Mouse (Mus musculus): ENCODE data around the gene Rap1a. TPM values are rescaled to one million over a fixed set of nuclear protein-coding genes. Genes with fewer than 3 reads are reported as not detected.

Gene Rap1a
- polyA plus RNA-seq, 1 experiment from 2014 or later, result 98.9 TPM

GRCm38 (mm10) chr3:105710246-105710645 lies 90.9 kb downstream of the Rap1a start:
- Histone ChIP-seq H3K27ac (ENCODE audit: low read length) (no peak overlapping the region), H3K4me3 (ENCODE audit: low read depth, low read length) (no peak overlapping the region), H3K9ac (ENCODE audit: low read depth, low read length) (no peak overlapping the region), H3K4me2 (ENCODE audit: low read depth, low read length) (no peak overlapping the region), H3K36me3 (ENCODE audit: control insufficient read depth, insufficient read depth) (no peaks in the 10 kb centered on the region), H3K27me3 (ENCODE audit: control insufficient read depth, insufficient read depth, low read depth, low read length) (peaks cover 15% of the 10 kb centered on the region), H3K9me3 (replicated peaks; ENCODE audit: control insufficient read depth, low read length) (no peaks in the 10 kb centered on the region), H3K4me1 (ENCODE audit: control insufficient read depth, low read depth, low read length) (peaks cover 2% of the 10 kb centered on the region)
- no peak for ATAC-seq (ENCODE audit: low read depth)
- 70% methylated on average over 6 of the region's 6 CpGs for WGBS (ENCODE audit: insufficient replicate concordance)

GRCm38 (mm10) chr3:105707590-105707989 lies 93.5 kb downstream of the Rap1a start:
- peaks cover 25% of the 10 kb centered on the region for H3K4me1 ChIP-seq (ENCODE audit: control insufficient read depth, low read depth, low read length)
- H3K9ac ChIP-seq (ENCODE audit: low read depth, low read length), result no peak overlapping the region
- H3K4me3 ChIP-seq (ENCODE audit: low read depth, low read length), result no peak overlapping the region
- no peak overlapping the region for H3K4me2 ChIP-seq (ENCODE audit: low read depth, low read length)
- no peak for ATAC-seq (ENCODE audit: low read depth)
- peaks cover 18% of the 10 kb centered on the region for H3K27me3 ChIP-seq (ENCODE audit: control insufficient read depth, insufficient read depth, low read depth, low read length)
- 61% methylated on average over 7 of the region's 7 CpGs for WGBS (ENCODE audit: insufficient replicate concordance)
- H3K9me3 ChIP-seq (replicated peaks; ENCODE audit: control insufficient read depth, low read length), result no peaks in the 10 kb centered on the region
- no peak overlapping the region for H3K27ac ChIP-seq (ENCODE audit: low read length)
- H3K36me3 ChIP-seq (ENCODE audit: control insufficient read depth, insufficient read depth), result no peaks in the 10 kb centered on the region

GRCm38 (mm10) chr3:105706366-105707020 lies 94.6 kb downstream of the Rap1a start:
- Histone ChIP-seq H3K27ac (ENCODE audit: low read length) (no peak overlapping the region), H3K9ac (ENCODE audit: low read depth, low read length) (no peak overlapping the region), H3K36me3 (ENCODE audit: control insufficient read depth, insufficient read depth) (no peaks in the 10 kb centered on the region), H3K4me2 (ENCODE audit: low read depth, low read length) (no peak overlapping the region), H3K27me3 (ENCODE audit: control insufficient read depth, insufficient read depth, low read depth, low read length) (peaks cover 18% of the 10 kb centered on the region), H3K4me1 (ENCODE audit: control insufficient read depth, low read depth, low read length) (peaks cover 29% of the 10 kb centered on the region), H3K9me3 (replicated peaks; ENCODE audit: control insufficient read depth, low read length) (no peaks in the 10 kb centered on the region), H3K4me3 (ENCODE audit: low read depth, low read length) (no peak overlapping the region)
- ATAC-seq (ENCODE audit: low read depth), result no peak
- 44% methylated on average over 4 of the region's 4 CpGs for WGBS (ENCODE audit: insufficient replicate concordance)

- Histone ChIP-seq H3K4me2 (ENCODE audit: low read depth, low read length) (peak overlapping the region; percentile 97), H3K9me3 (replicated peaks; ENCODE audit: control insufficient read depth, low read length) (no peaks in the 10 kb centered on the region), H3K36me3 (ENCODE audit: control insufficient read depth, insufficient read depth) (no peaks in the 10 kb centered on the region), H3K4me1 (ENCODE audit: control insufficient read depth, low read depth, low read length) (peaks cover 35% of the 10 kb centered on the region), H3K27me3 (ENCODE audit: control insufficient read depth, insufficient read depth, low read depth, low read length) (peaks cover 18% of the 10 kb centered on the region), H3K4me3 (ENCODE audit: low read depth, low read length) (peak overlapping the region; percentile 63), H3K9ac (ENCODE audit: low read depth, low read length) (no peak overlapping the region), H3K27ac (ENCODE audit: low read length) (no peak overlapping the region)
- ATAC-seq (ENCODE audit: low read depth), result no peak
- 38% methylated on average over 3 of the region's 3 CpGs for WGBS (ENCODE audit: insufficient replicate concordance)
These were observed 95.6 kb downstream of the Rap1a start for GRCm38 (mm10) chr3:105705561-105705960.

- peak overlapping the region; percentile 58 for H3K9ac ChIP-seq (ENCODE audit: low read depth, low read length)
- under 1% methylated on average over 28 of the region's 28 CpGs for WGBS (ENCODE audit: insufficient replicate concordance)
- H3K9me3 ChIP-seq (replicated peaks; ENCODE audit: control insufficient read depth, low read length), result no peaks in the 10 kb centered on the region
- H3K4me2 ChIP-seq (ENCODE audit: low read depth, low read length), result peak overlapping the region; percentile 97
- no peak overlapping the region for H3K27ac ChIP-seq (ENCODE audit: low read length)
- H3K36me3 ChIP-seq (ENCODE audit: control insufficient read depth, insufficient read depth), result no peaks in the 10 kb centered on the region
- peaks cover 18% of the 10 kb centered on the region for H3K27me3 ChIP-seq (ENCODE audit: control insufficient read depth, insufficient read depth, low read depth, low read length)
- H3K4me3 ChIP-seq (ENCODE audit: low read depth, low read length), result peak overlapping the region; percentile 63
- peak; percentile 11 for ATAC-seq (ENCODE audit: low read depth)
- peaks cover 38% of the 10 kb centered on the region for H3K4me1 ChIP-seq (ENCODE audit: control insufficient read depth, low read depth, low read length)
These were observed 96.0 kb downstream of the Rap1a start for GRCm38 (mm10) chr3:105705061-105705549.

GRCm38 (mm10) chr3:105704031-105705008 lies 96.8 kb downstream of the Rap1a start, which contains the start of gene Inka2:
Gene Inka2, plus strand, starts transcription at chr3:105704599.
- Histone ChIP-seq H3K9ac (ENCODE audit: low read depth, low read length) (peak within 1 kb of the TSS; percentile 58), H3K27me3 (ENCODE audit: control insufficient read depth, insufficient read depth, low read depth, low read length) (peaks cover 18% of the 10 kb centered on the region), H3K4me1 (ENCODE audit: control insufficient read depth, low read depth, low read length) (peaks cover 46% of the 10 kb centered on the region), H3K36me3 (ENCODE audit: control insufficient read depth, insufficient read depth) (no peaks in the 10 kb centered on the region), H3K27ac (ENCODE audit: low read length) (0 out of 2 replicates have a peak within 1 kb of the TSS, but pooled peaks have one; percentile 31), H3K9me3 (replicated peaks; ENCODE audit: control insufficient read depth, low read length) (no peaks in the 10 kb centered on the region), H3K4me2 (ENCODE audit: low read depth, low read length) (peak within 1 kb of the TSS; percentile 97), H3K4me3 (ENCODE audit: low read depth, low read length) (peak within 1 kb of the TSS; percentile 63)
- peak; percentile 94 for ATAC-seq (ENCODE audit: low read depth)
- WGBS (ENCODE audit: insufficient replicate concordance), result 6% methylated on average over 39 of the region's 43 CpGs

GRCm38 (mm10) chr3:105703571-105703970 lies 97.6 kb downstream of the Rap1a start:
- no peak overlapping the region for H3K27ac ChIP-seq (ENCODE audit: low read length)
- ATAC-seq (ENCODE audit: low read depth), result no peak
- H3K9me3 ChIP-seq (replicated peaks; ENCODE audit: control insufficient read depth, low read length), result no peaks in the 10 kb centered on the region
- H3K9ac ChIP-seq (ENCODE audit: low read depth, low read length), result no peak overlapping the region
- H3K4me3 ChIP-seq (ENCODE audit: low read depth, low read length), result no peak overlapping the region
- WGBS (ENCODE audit: insufficient replicate concordance), result 58% methylated on average over 6 of the region's 6 CpGs
- peaks cover 54% of the 10 kb centered on the region for H3K4me1 ChIP-seq (ENCODE audit: control insufficient read depth, low read depth, low read length)
- H3K4me2 ChIP-seq (ENCODE audit: low read depth, low read length), result no peak overlapping the region
- peaks cover 18% of the 10 kb centered on the region for H3K27me3 ChIP-seq (ENCODE audit: control insufficient read depth, insufficient read depth, low read depth, low read length)
- no peaks in the 10 kb centered on the region for H3K36me3 ChIP-seq (ENCODE audit: control insufficient read depth, insufficient read depth)

GRCm38 (mm10) chr3:105701399-105701798 lies 99.7 kb downstream of the Rap1a start:
- Histone ChIP-seq H3K27me3 (ENCODE audit: control insufficient read depth, insufficient read depth, low read depth, low read length) (peaks cover 19% of the 10 kb centered on the region), H3K27ac (ENCODE audit: low read length) (no peak overlapping the region; the same call in 1 of the 2 replicates), H3K4me2 (ENCODE audit: low read depth, low read length) (peak overlapping the region; percentile 8), H3K9me3 (replicated peaks; ENCODE audit: control insufficient read depth, low read length) (no peaks in the 10 kb centered on the region), H3K4me1 (ENCODE audit: control insufficient read depth, low read depth, low read length) (peaks cover 61% of the 10 kb centered on the region), H3K9ac (ENCODE audit: low read depth, low read length) (peak overlapping the region; percentile 38), H3K4me3 (ENCODE audit: low read depth, low read length) (no peak overlapping the region; the same call in 1 of the 2 replicates), H3K36me3 (ENCODE audit: control insufficient read depth, insufficient read depth) (no peaks in the 10 kb centered on the region)
- peak; percentile 6; the same call in 1 of the 2 replicates for ATAC-seq (ENCODE audit: low read depth)
- 22% methylated on average over 5 of the region's 5 CpGs for WGBS (ENCODE audit: insufficient replicate concordance)

All from liver, embryonic 16.5 days (tissue).